Mouse (Mus musculus) megakaryocyte, adult 5-6 weeks (primary cell): ENCODE data around the gene Tgfb3. TPM values are rescaled to one million over a fixed set of nuclear protein-coding genes. Genes with fewer than 3 reads are reported as not detected.

Experiments used
- total RNA-seq, 2 experiments: library from RNA; stranded (forward) in 1 of 2; stranded (reverse) in 1 of 2; fragments of 153-499, 151-499 nt in 1 of 2; fragments of 221-1000, 200-1000 nt in 1 of 2; gene quantifications; 2 replicates each; pipeline versions ENCODE4 v1.2.3 to v1.2.4; 2015 to 2017

Tgfb3 gene
- total RNA-seq, 2 experiments from 2014 or later: not detected

Other genes with a start within 250 kb of the Tgfb3 start
- gene Ift43, start 3.5 kb upstream of the Tgfb3 start, total RNA-seq (2015): 0.49 and 0.91 TPM in 2 replicates
- 0.37 TPM in 1 of 2 replicates, not detected in the other for gene Ift43, start 3.5 kb upstream of the Tgfb3 start, total RNA-seq (2017)
- gene Gpatch2l, start 162.8 kb upstream of the Tgfb3 start, total RNA-seq (2015): 28.2 and 31.8 TPM in 2 replicates
- 47.5 and 48.7 TPM in 2 replicates for gene Gpatch2l, start 162.8 kb upstream of the Tgfb3 start, total RNA-seq (2017)